Mouse (Mus musculus) testis, postnatal 10 days (tissue): Measurements from ENCODE around the gene Dph3.

Experiments
- DNase-seq: peaks from one replicate; pipeline ENCODE4 v3.0.0; 2021; ENCODE audit warnings: low spot score

The Dph3 gene

DNA sequence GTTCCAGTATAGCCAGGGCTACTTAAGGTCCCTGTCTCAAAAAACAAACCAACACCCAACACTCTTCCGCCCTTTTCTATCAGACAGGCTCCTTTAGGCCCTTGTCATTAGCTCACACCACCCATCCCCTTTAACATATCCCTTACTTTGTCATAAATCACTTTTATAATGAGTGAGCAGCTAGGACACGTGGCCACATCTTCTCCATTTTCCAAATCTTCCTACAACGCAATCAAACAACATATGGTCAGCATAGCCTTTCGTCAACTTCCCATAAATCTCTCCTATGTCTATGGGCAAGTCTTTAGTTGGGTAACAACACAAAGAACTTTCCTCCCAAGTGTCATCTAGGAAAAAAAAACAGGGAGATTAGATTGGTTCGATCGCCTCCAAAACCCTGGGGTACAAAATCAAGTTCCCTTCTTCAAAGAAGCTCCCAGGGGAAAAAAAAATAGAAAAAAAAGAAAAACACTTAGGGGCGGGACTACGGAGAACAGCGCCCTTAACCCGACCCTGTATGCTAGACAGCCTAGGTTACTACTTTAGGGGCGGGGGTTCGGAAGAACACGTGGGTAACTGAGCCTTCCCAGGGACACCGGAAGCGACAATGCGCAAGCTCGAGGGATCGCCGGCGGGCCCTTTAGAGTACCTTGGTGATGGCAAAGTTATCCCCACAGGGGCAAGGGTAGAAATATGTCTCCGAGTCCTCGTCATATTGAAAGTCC lies 606 bp downstream of the Dph3 start, which contains the start of gene Oxnad1:
TSS of gene Oxnad1 (plus strand) at position 614 of the 725 bp plus-strand sequence.
- no peak for DNase-seq

DNA sequence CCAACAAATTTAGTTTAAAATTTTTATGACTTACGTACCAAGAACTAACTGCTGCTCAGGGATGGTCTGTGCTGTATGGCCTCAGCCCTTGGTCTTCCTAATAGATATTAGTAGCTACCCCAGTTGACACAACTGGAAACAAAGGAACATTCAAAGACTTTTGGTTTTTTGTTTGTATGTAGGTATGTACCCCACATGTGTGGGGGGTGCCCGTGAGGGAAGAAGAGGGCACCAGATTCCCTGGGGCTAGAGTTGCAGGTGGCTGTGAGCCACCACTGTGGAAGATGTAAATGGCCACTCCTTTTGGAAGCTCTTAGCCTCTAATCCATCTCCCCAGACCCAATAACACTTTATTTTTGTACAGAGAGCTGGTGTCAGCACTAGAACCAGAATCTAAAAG lies 2.1 kb downstream of the Dph3 start:
- no peak for DNase-seq

DNA sequence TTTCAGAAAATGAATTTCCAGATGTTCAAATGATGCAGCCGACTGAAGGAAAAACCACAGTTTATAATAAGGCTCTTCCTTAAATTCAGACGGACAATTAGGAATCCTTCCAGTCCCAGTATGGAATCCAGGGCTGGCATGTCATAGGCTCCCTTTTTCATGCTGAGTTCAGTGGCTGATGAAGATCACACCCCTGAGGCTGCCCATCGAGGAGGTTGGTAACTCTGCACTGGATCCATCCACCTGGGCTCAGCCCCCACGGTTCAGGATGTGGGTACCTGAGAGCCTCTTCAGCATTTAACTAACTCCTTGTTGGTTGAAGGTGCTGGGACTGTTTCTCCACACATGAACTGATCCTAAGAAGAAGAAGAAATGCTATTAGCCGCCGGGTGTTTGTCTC lies 2.6 kb downstream of the Dph3 start:
- no peak for DNase-seq

DNA sequence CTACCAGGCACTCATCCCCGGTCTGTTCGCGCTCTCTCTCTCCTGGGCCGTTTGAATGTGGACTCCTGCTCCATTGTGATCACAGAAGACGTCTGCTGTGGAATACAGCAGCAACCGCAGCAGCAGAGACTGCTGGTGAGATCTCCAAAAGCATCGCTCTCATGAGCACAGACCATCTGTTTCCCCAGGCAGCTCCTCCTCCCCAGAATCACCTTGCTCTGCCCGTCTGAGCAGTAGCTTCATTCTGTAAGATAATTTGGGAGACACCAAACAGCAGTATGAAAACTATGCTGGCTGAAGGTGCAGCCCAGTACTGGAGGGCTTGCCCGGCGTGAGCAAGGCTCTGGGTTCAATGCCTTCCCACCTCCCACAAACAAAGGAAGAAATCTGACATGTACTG lies 4.5 kb downstream of the Dph3 start:
- DNase-seq, result no peak

DNA sequence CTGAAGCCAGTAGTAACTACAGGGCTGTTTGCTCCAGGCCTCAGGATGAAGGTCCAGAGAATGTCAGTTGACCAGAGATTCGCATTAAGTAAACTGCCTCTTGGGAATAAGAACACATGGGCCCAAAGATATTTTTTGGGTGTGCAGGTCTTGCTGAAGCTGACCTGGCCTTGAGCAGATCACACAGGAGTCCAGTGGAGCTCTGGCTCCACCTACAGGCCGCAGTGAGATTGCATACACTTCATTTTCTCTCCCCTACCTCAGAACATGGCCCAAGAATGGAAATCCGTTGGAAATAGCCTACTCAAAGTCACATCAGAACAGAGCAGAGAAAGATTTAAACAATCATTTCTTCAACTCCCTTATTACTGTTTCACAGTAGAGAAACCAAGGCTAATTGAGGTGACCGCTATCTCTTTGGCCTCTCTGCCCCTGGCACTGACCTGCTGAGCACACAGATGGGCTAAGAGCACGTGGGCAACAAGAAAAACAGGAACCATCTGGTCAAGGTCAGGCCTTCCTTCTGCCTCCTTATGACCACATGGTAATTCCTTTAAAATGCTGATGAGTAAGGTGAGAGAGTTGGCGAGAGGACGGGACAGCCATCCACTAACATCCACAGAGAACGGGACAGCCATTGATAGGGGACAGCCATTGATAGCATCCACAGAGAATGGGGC lies 8.5 kb downstream of the Dph3 start:
- DNase-seq, result peak; percentile 87

DNA sequence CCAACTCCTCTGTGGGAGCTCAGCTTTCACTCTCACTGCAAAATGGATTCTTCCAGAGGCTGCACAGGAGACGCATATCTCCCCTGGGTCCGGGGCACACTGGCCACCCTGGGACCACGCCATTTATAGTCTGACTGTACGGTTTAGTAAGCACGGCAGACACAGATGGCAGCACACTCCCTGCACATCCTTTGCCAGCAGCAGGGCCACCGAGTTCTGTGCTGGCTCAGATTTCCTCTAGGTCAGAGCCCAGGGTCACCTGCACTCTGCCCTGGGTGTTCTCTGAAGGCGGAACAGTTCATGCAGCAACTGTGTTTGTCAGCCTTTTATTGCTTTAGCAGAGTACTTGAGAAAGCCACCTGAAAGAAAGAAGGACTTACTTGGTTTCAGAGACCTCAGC lies 11.6 kb downstream of the Dph3 start:
- no peak for DNase-seq

DNA sequence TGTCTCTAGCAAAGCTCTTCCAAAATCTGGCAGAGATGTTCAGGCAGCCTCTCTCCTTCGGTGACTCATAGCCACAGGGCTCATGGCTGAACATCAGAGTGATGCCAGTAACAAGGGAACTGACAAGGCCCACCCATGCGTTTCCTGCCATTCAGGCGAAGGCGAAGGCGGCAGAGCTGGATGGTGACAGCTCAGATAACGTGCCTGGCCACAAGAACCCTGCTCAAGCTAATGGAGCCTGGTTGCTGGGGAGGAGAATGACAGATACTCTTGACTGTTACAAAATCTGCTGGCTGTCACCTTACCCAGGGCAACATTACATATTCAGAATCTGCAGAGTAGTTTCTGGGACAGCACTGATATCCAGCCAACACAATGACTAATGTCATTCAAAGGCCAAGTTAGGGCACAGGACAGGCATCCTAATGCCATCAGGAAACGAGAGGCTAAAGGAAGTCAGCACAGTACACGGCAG lies 12.3 kb downstream of the Dph3 start:
- DNase-seq, result no peak

DNA sequence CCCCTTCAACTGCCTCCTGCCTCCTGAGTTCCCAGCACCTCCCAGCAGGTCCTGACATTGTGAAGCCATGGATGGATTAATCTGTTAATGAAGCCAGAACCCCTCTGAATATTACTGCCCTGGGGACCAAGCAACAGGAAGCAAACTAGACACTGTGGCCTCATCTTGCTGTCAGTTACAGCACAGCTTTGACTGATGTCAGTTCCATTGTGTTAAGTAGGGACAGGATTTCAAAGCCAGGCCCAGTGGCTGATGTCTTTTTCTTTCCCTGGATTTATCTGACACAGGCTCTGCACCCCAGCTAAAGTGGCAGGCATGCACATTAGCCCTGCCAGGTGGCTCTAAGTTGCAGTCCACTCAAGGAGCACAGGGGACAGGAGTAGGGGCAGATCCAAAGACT lies 12.7 kb downstream of the Dph3 start:
- DNase-seq, result no peak

DNA sequence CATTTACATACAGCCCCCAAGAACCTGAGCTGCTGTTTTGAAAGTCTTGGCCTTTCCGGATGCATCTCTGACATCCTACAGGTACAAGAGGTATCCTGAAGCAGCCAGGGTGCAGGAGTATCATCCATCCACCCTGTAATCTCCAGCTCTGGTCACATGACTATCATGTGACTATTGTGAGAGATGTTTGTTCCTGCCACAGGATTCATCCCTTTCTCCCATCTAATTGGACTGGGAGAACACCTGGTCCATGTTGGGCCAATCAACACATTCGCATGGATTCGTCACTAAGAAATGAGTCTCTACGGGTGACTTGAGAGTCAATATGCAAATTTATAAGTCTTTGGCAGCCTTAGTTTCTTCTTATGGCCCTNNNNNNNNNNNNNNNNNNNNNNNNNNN lies 24.1 kb downstream of the Dph3 start:
- no peak for DNase-seq

DNA sequence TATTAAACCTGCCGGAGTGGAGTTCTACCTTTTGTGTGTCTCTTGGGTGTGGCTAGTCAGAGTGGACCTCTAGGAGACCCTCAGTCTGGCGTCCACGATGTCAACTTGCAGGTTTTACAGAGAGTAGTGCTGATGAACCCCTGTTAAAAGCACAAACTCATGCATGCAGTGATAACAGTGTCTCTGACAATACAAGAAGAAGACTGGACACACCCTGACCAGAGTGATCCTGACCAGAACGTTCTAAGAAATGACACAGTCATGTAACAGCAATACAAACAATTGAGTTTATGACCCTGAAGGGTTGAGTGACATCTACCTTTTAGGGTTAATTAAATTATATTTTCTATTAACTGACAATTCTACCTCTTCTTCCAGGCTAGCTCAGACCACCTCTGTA lies 27.9 kb downstream of the Dph3 start:
- no peak for DNase-seq

DNA sequence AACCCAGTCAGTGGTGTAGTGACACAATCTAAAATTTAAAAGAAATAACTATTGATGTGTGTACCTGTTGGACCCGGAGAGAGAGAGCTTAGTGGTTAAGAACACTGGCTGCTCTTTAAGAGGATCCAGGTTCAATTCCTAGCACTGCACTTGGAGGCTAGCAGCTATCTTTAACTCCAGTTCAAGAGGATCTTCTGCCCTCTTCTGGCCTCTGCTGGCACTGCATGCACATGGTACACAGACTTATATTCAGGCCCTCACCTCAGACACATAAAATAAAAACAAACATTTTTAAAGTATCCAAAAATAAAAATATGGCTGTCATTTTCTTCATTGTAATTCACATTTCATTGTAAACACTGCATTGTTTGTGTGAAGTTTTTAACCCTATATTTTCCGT lies 28.9 kb downstream of the Dph3 start:
- DNase-seq, result peak; percentile 77

DNA sequence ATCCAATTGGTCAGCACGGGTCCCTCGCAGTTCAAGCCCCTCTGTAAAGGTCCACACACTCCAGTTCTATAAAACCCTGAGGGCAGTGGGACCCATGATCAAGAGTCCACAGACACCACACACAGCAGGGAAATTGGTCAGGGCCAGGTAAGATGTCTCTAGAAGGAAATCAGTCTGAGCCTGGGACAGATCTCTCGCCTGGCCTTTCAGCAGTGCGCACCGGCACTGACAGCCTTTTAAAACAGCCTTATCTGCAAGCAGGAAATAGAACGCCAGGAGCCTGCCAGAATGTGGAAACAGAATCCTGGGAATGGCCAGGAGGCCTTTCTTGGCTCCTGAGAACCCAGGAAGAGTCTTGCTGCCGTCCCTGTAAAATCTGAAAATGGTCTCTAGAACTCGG lies 29.7 kb downstream of the Dph3 start:
- DNase-seq, result no peak

DNA sequence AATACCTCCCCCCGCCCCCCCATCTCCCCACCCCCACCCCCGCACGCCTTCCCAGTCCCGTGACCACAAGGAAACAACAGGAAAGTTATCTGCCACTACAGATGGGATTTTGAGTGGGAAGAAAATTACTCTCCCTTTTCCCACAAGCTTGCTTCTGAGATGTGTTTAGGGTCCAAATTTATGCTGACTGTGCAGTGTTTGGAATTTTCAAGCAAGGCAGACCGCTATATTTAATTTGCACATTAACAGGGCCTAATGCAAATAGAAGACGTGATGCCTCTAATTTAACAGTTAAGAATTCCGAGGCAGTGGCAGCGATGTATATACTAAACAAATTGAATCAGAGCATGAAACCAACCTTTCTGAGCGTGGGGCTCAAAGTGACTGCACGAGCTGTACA lies 30.7 kb downstream of the Dph3 start:
- DNase-seq, result no peak

DNA sequence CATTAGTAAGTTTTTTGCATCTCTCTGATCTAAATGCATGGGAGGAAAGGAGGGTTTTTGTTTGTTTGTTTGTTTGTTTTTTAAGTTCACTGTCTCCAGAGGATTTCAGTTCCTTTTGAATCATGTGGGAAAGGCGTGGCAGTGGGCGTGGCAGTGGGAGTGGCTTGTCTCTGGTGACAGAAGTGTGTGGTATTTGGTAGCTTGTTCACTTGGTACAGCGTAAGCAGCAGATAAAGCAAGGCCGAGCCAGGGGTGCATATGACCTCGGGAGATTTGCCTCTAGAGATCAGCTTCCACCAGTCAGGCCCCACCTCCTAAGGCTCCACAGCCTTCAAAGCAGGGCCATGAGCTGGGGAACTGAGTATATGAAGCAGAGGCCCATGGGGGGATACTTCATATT lies 31.6 kb downstream of the Dph3 start:
- peak; percentile 57 for DNase-seq

DNA sequence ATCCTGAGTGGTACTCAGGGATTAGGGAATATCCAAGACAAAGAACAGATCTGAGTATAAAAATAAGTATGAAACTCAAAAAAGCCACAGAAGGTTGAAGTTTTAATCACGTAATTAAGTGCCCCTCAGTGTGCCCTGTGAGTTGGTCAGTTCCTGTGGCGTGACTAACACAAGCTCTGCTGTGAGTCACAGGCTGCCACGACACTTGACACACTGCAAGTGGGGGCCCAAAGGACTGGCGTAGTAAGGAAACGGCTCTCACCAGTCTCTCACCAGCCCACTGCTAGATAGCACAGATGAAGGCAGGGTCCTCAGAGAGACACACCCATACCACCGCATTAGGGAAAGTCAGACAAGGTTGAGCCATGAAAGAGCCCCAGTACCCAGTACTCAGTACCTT lies 35.4 kb downstream of the Dph3 start:
- DNase-seq, result no peak

DNA sequence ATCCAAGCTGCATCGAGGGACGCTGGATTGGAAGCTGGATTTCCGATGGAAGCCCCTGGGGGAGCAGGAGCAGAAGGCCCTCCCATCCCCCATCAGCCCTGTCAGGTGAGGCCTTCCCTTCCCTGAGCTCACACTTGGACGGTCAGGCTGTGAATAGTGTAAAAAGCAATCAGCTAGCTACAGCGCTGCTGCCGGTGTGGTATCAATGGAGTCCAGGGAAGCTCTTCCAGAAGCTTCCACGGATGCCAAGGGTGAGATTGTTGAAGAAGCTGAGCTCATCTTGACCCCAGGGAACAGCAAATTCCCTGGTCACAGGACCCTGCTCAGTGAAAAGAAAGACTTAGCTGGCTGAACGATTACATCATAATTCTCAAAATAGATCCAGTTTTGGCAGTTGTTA lies 39.2 kb downstream of the Dph3 start:
- DNase-seq, result peak; percentile 52

DNA sequence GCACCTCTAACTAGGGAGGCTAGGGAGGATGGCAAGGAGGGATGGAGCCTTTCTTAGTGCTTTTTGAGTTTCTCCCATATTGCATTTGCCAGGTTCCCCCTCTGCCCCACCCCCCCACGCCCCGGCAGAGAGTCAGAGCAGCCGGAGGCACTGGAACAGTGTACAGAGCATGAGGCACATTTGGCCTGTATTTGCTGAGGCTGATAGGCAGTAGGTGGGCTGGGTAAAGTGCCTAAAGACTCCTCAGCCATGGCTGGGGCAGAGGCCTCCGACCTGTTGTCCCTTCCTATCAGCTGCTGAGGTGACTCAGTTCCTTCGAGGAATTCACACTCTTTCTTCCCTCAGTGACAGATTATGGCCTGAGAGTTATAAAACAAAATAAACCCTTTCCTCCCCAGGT lies 43.4 kb downstream of the Dph3 start:
- no peak for DNase-seq

DNA sequence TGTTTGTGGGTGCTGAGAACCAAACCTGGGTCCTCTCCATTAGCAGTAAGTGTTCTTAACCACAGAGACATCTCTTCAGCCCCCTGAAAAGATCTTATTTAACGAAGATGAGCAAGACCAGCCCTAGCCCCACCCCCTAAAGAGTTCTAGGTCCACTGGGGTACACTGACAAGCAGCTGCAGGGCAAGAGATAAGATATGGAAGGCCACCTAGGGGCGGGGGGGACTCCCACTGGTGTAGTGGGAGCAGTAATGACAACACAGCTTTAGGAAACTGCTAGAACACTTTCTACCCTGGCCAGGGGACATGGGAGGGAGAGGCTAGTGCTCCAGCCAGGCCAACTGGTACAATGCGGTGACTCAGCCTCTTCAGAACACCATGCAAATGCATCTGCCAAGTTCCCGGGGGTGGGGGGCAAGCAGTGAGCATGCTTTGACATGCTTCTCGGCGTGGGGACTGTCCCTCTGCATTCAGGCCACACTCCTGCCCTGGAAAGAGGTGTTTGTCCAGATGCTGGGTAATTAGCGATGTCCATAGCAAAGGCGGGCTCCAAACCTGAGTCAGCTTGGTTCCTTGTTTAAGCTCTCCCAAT lies 47.8 kb downstream of the Dph3 start:
- DNase-seq, result no peak

DNA sequence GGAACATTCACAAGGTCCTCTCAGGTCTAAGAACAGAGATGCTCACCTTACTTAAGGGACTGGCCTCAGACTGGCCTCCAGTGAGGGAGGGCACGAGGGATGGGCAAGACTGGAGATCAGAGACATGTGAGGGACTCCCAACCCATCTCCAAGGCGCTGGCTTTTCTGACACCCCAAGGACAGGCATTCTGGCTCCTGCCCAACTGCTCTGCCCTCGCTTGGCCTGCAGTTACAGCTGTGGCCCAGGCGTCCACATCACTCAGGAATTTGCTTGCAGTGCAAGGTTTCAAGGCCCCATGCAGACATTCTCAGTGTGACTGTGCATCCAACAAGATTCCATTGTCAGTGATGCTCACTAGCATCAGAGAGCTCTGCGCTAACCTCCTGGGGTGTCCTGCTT lies 49.0 kb downstream of the Dph3 start:
- DNase-seq, result peak; percentile 68

DNA sequence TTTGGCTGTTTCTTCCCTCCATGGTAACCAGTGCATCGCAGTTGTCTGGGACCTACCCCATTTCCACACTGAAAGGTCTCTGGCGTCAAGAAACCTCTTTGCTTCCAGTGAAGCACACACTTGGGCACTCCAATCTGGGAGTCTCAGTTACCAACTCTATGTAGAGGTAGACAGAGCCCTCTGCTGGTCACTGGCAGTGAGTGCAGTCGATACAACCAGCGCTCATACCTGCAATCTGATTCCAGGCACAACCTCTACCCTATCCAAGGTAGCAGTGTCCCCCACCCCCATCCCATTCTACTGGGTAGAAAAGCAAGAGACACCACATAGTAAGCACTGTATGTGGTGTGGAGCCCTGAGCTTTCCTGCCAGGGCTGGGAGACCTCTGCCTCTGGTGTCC lies 53.0 kb downstream of the Dph3 start:
- DNase-seq, result peak; percentile 71
